Mouse (Mus musculus) splenic B cell, adult 2 months (primary cell): ENCODE results near the gene Foxn1.

Experiments used
- DNase-seq: peaks from one replicate; pipeline ENCODE4 v3.0.0-alpha.2; 2011; ENCODE audit warnings: low read depth, low spot score
- H3K27me3 ChIP-seq: 2 replicates; pipeline ENCODE4 v1.6.1; 2012; ENCODE audit warnings: mild to moderate bottlenecking, low read length, moderate library complexity, mixed read lengths; ENCODE audit not compliant: control insufficient read depth, poor library complexity, insufficient read depth, severe bottlenecking
- H3K36me3 ChIP-seq: 2 replicates; pipeline ENCODE4 v1.6.1; 2012; ENCODE audit warnings: mild to moderate bottlenecking, low read length, moderate library complexity, mixed read lengths; ENCODE audit not compliant: control insufficient read depth, poor library complexity, insufficient read depth, severe bottlenecking

Gene Foxn1

GRCm38 (mm10) chr11:78386508-78387043 is at the start of gene Foxn1:
TSS of gene Foxn1 (minus strand) at chr11:78386558.
- no peak for DNase-seq

GRCm38 (mm10) chr11:78435776-78436349 is 49.5 kb upstream of the Foxn1 start:
- Histone ChIP-seq H3K36me3 (no peaks in the 10 kb centered on the region), H3K27me3 (no peaks in the 10 kb centered on the region)
- DNase-seq: peak; percentile 49

More at GRCm38 (mm10) chr11:78386508-78387043, at the start of gene Foxn1:
- H3K36me3 ChIP-seq: no peaks in the 10 kb centered on the region
- no peaks in the 10 kb centered on the region for H3K27me3 ChIP-seq

GRCm38 (mm10) chr11:78434052-78434451 is 47.7 kb upstream of the Foxn1 start:
- H3K27me3 ChIP-seq: no peaks in the 10 kb centered on the region
- no peaks in the 10 kb centered on the region for H3K36me3 ChIP-seq
- DNase-seq: no peak

GRCm38 (mm10) chr11:78431176-78431575 is 44.8 kb upstream of the Foxn1 start:
- no peak for DNase-seq
- Histone ChIP-seq H3K36me3 (no peaks in the 10 kb centered on the region), H3K27me3 (no peaks in the 10 kb centered on the region)

- Histone ChIP-seq H3K27me3 (no peaks in the 10 kb centered on the region), H3K36me3 (no peaks in the 10 kb centered on the region)
- DNase-seq: no peak
Observed at GRCm38 (mm10) chr11:78430195-78430878, 44.0 kb upstream of the Foxn1 start.

- H3K27me3 ChIP-seq: no peaks in the 10 kb centered on the region
- H3K36me3 ChIP-seq: no peaks in the 10 kb centered on the region
Observed at GRCm38 (mm10) chr11:78428309-78428708, 42.0 kb upstream of the Foxn1 start.

GRCm38 (mm10) chr11:78427655-78428054 is 41.3 kb upstream of the Foxn1 start:
- no peak for DNase-seq
- H3K36me3 ChIP-seq: no peaks in the 10 kb centered on the region

More at GRCm38 (mm10) chr11:78428309-78428708, 42.0 kb upstream of the Foxn1 start:
- no peak for DNase-seq

GRCm38 (mm10) chr11:78425572-78425971 is 39.2 kb upstream of the Foxn1 start:
- no peak for DNase-seq
- Histone ChIP-seq H3K27me3 (no peaks in the 10 kb centered on the region), H3K36me3 (no peaks in the 10 kb centered on the region)

More at GRCm38 (mm10) chr11:78427655-78428054, 41.3 kb upstream of the Foxn1 start:
- no peaks in the 10 kb centered on the region for H3K27me3 ChIP-seq

GRCm38 (mm10) chr11:78424352-78424751 is 38.0 kb upstream of the Foxn1 start:
- DNase-seq: no peak
- Histone ChIP-seq H3K36me3 (no peaks in the 10 kb centered on the region), H3K27me3 (no peaks in the 10 kb centered on the region)

GRCm38 (mm10) chr11:78422055-78422819 is 35.9 kb upstream of the Foxn1 start, which contains the start of gene Slc13a2:
TSS of gene Slc13a2 (minus strand) at chr11:78422217.
- Histone ChIP-seq H3K27me3 (no peaks in the 10 kb centered on the region; the same call in 1 of the 2 replicates), H3K36me3 (no peaks in the 10 kb centered on the region)
- DNase-seq: no peak

GRCm38 (mm10) chr11:78421201-78422009 is 35.0 kb upstream of the Foxn1 start:
- Histone ChIP-seq H3K27me3 (no peaks in the 10 kb centered on the region; the same call in 1 of the 2 replicates), H3K36me3 (no peaks in the 10 kb centered on the region)
- DNase-seq: no peak

- no peaks in the 10 kb centered on the region; the same call in 1 of the 2 replicates for H3K27me3 ChIP-seq
- H3K36me3 ChIP-seq: no peaks in the 10 kb centered on the region
- DNase-seq: no peak
Observed at GRCm38 (mm10) chr11:78420263-78420889, 34.0 kb upstream of the Foxn1 start.

GRCm38 (mm10) chr11:78416854-78417253 is 30.5 kb upstream of the Foxn1 start:
- Histone ChIP-seq H3K36me3 (no peaks in the 10 kb centered on the region), H3K27me3 (no peaks in the 10 kb centered on the region; the same call in 1 of the 2 replicates)
- DNase-seq: no peak

- DNase-seq: no peak
- H3K27me3 ChIP-seq: no peaks in the 10 kb centered on the region
- no peaks in the 10 kb centered on the region for H3K36me3 ChIP-seq
Observed at GRCm38 (mm10) chr11:78412861-78413260, 26.5 kb upstream of the Foxn1 start.
